15 mouse cellular contexts compared by ENCODE assay signal in genomic region chr16:29774949-29775348, GRCm38 (mm10).
DNase-seq lines count a peak whose midpoint lies in the region; ATAC-seq and TF ChIP-seq lines count a peak whose summit lies in the region.
"Had no signal": no experiment of that assay in that cellular context is flagged by ENCODE, and none has a peak within 500 bp of the region (broad histone marks: within the 10 kb centered on the region; RNA-seq: fewer than 3 reads in every experiment).

No protein-coding gene starts in this region.

- no peaks in the 10 kb centered on the region for H3K9me3 ChIP-seq in forebrain, embryonic 10.5 days
- no peaks in the 10 kb centered on the region for H3K9me3 ChIP-seq in forebrain, postnatal 0 days (ENCODE audit: low read length)
- no peaks in the 10 kb centered on the region for H3K9me3 ChIP-seq in kidney, embryonic 16.5 days (ENCODE audit: low read length)
- no peaks in the 10 kb centered on the region for H3K9me3 ChIP-seq in limb, embryonic 13.5 days
- H3K9me3 ChIP-seq: hindbrain, embryonic 15.5 days had no signal

- H3K4me3 ChIP-seq in forebrain, embryonic 10.5 days = no peak overlapping the region
- H3K4me3 ChIP-seq in forebrain, postnatal 0 days (ENCODE audit: low read depth, low read length) = no peak overlapping the region
- no peak overlapping the region for H3K4me3 ChIP-seq in kidney, embryonic 16.5 days (ENCODE audit: low read length)
- no peak overlapping the region for H3K4me3 ChIP-seq in limb, embryonic 13.5 days
- H3K4me3 ChIP-seq: hindbrain, embryonic 15.5 days had no signal

- H3K9ac ChIP-seq in forebrain, postnatal 0 days = no peak overlapping the region
- no peak overlapping the region for H3K9ac ChIP-seq in kidney, embryonic 16.5 days (replicated peaks; ENCODE audit: low read length)
- H3K9ac ChIP-seq in limb, embryonic 13.5 days = no peak overlapping the region
- H3K9ac ChIP-seq: hindbrain, embryonic 15.5 days had no signal

- H3K4me2 ChIP-seq in forebrain, postnatal 0 days (ENCODE audit: low read depth) = no peak overlapping the region
- H3K4me2 ChIP-seq in kidney, embryonic 16.5 days (replicated peaks; ENCODE audit: low read depth, low read length) = no peak overlapping the region
- H3K4me2 ChIP-seq in limb, embryonic 13.5 days (replicated peaks) = no peak overlapping the region
- H3K4me2 ChIP-seq: hindbrain, embryonic 15.5 days had no signal

- no peak for TF ChIP-seq CTCF in forebrain, postnatal 0 days (IDR thresholded peaks at IDR 0.05; ENCODE audit: low read depth)

- H3K4me1 ChIP-seq in forebrain, embryonic 10.5 days = peaks cover 60% of the 10 kb centered on the region
- H3K4me1 ChIP-seq in forebrain, postnatal 0 days (ENCODE audit: insufficient read depth) = no peaks in the 10 kb centered on the region
- H3K4me1 ChIP-seq in kidney, embryonic 16.5 days (ENCODE audit: insufficient read depth, low read length) = peaks cover 21% of the 10 kb centered on the region
- H3K4me1 ChIP-seq in limb, embryonic 13.5 days = peaks cover 58% of the 10 kb centered on the region

- no peaks in the 10 kb centered on the region for H3K36me3 ChIP-seq in forebrain, embryonic 10.5 days (replicated peaks)
- no peaks in the 10 kb centered on the region for H3K36me3 ChIP-seq in forebrain, postnatal 0 days (ENCODE audit: insufficient read depth)
- H3K36me3 ChIP-seq in kidney, embryonic 16.5 days (ENCODE audit: insufficient read depth, low read length) = no peaks in the 10 kb centered on the region
- no peaks in the 10 kb centered on the region for H3K36me3 ChIP-seq in limb, embryonic 13.5 days
- H3K36me3 ChIP-seq: hindbrain, embryonic 15.5 days had no signal

- 16% methylated on average over 2 of the region's 2 CpGs for WGBS in forebrain, embryonic 10.5 days
- WGBS in forebrain, postnatal 0 days = 58% methylated on average over 2 of the region's 2 CpGs
- whole genome bisulfite sequencing in kidney, embryonic 16.5 days = 57% methylated on average over 2 of the region's 2 CpGs
- WGBS in limb, embryonic 13.5 days = 32% methylated on average over 2 of the region's 2 CpGs

- no peak for DNase-seq in forebrain, embryonic 10.5 days (ENCODE audit: extremely low spot score, low spot score)
- no peak for DNase-seq in forebrain, postnatal 0 days
- DNase-seq in kidney, postnatal 14 days = no peak
- DNase-seq in ES-CJ7 (ENCODE audit: low read depth, low spot score) = peak; percentile 49
- no peak for DNase-seq in gastrocnemius, postnatal 4 days (ENCODE audit: low spot score in 2 of 2)
- DNase-seq in adrenal gland, adult 18-20 months (ENCODE audit: low spot score in 2 of 2) = no peak
- DNase-seq: cerebellum, postnatal 10 days; gastrocnemius, postnatal 25 days; kidney, postnatal 10 days; lung, postnatal 4 days; right cerebral cortex, adult 18-20 months had no signal

- no peak for ATAC-seq in forebrain, postnatal 0 days
- ATAC-seq in kidney, embryonic 16.5 days (ENCODE audit: low FRiP score, low TSS enrichment) = peak; percentile 21; the same call in 1 of the 2 replicates
- no peak for ATAC-seq in limb, embryonic 13.5 days (ENCODE audit: low FRiP score, low read depth)
- ATAC-seq: forebrain, embryonic 16.5 days had no signal

- peaks cover 32% of the 10 kb centered on the region for H3K27me3 ChIP-seq in forebrain, embryonic 10.5 days (ENCODE audit: poor library complexity, severe bottlenecking)
- no peaks in the 10 kb centered on the region for H3K27me3 ChIP-seq in forebrain, postnatal 0 days (ENCODE audit: insufficient read depth, low read length)
- no peaks in the 10 kb centered on the region for H3K27me3 ChIP-seq in kidney, embryonic 16.5 days (ENCODE audit: insufficient read depth, low read length)
- 0 out of 2 replicates have a peak, but pooled peaks cover 3% of the 10 kb centered on the region for H3K27me3 ChIP-seq in limb, embryonic 13.5 days

- H3K27ac ChIP-seq in forebrain, embryonic 10.5 days = peak overlapping the region; percentile 44; the same call in 1 of the 2 replicates
- H3K27ac ChIP-seq in forebrain, postnatal 0 days (ENCODE audit: low read depth, low read length) = no peak overlapping the region
- 0 out of 2 replicates have a peak overlapping the region, but pooled peaks have one; percentile 29 for H3K27ac ChIP-seq in kidney, embryonic 16.5 days (ENCODE audit: low read length)
- peak overlapping the region; percentile 6; the same call in 1 of the 2 replicates for H3K27ac ChIP-seq in limb, embryonic 13.5 days
- H3K27ac ChIP-seq: hindbrain, embryonic 15.5 days had no signal
